In the genomic region with DNA sequence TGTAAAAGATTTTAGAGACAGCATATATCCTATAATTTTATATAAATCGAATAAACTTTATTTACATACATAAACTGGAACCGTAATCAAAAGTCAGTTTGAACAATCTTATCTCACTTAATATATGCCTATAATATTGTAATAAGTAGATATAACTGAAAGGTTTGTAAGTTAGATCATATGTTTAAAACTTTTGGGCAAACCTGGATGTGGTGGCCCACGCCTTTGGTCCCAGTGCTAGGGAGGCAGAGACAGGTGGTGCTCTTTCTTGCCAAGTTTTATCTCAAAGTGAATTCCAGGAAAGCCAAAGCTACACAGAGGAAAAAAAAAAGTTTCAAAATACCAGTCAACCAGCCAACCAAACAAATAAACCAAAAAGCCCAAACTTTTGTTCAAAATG, we compare ENCODE assay signal across 16 mouse cellular contexts. TPM values are rescaled to one million over a fixed set of nuclear protein-coding genes. Genes with fewer than 3 reads are reported as not detected.
"Had no signal": no experiment of that assay in that cellular context is flagged by ENCODE, and none has a peak within 500 bp of the region (broad histone marks: within the 10 kb centered on the region; RNA-seq: fewer than 3 reads in every experiment).

No protein-coding gene starts in this region.

- H3K36me3 ChIP-seq: liver, embryonic 13.5 days; liver, embryonic 15.5 days; lung, embryonic 15.5 days; midbrain, embryonic 13.5 days; midbrain, embryonic 15.5 days; neural tube, embryonic 12.5 days had no signal

- H3K27ac ChIP-seq: liver, embryonic 13.5 days; liver, embryonic 15.5 days; macrophage; midbrain, embryonic 13.5 days; midbrain, embryonic 15.5 days; neural tube, embryonic 12.5 days had no signal

- ATAC-seq: liver, postnatal 0 days; midbrain, embryonic 13.5 days; midbrain, embryonic 15.5 days had no signal

- H3K4me1 ChIP-seq: liver, embryonic 13.5 days; liver, embryonic 15.5 days; midbrain, embryonic 13.5 days; midbrain, embryonic 15.5 days; neural tube, embryonic 12.5 days had no signal

- H3K9ac ChIP-seq: liver, embryonic 13.5 days; liver, embryonic 15.5 days; liver, postnatal 0 days; lung, embryonic 15.5 days; midbrain, embryonic 13.5 days; midbrain, embryonic 15.5 days; neural tube, embryonic 12.5 days had no signal

- DNase-seq: liver, embryonic 13.5 days; liver, postnatal 0 days; lung, postnatal 10 days; right cerebral cortex, postnatal 14 days; thymus, adult 18-20 months; thymus, postnatal 14 days; thymus, postnatal 36 days had no signal

- H3K9me3 ChIP-seq: liver, embryonic 13.5 days; liver, embryonic 15.5 days; lung, embryonic 15.5 days; megakaryocyte, embryonic 14.5 days; midbrain, embryonic 13.5 days; midbrain, embryonic 15.5 days; neural tube, embryonic 12.5 days had no signal

- H3K4me2 ChIP-seq: liver, embryonic 13.5 days; liver, embryonic 15.5 days; lung, embryonic 15.5 days; midbrain, embryonic 11.5 days; midbrain, embryonic 13.5 days; midbrain, embryonic 15.5 days; neural tube, embryonic 12.5 days had no signal

- H3K4me3 ChIP-seq: liver, embryonic 13.5 days; liver, embryonic 15.5 days; lung, embryonic 15.5 days; megakaryocyte, embryonic 14.5 days; midbrain, embryonic 13.5 days; midbrain, embryonic 15.5 days; neural tube, embryonic 12.5 days had no signal

- H3K27me3 ChIP-seq: liver, embryonic 13.5 days; liver, embryonic 15.5 days; lung, embryonic 15.5 days; megakaryocyte, embryonic 14.5 days; midbrain, embryonic 13.5 days; midbrain, embryonic 15.5 days; neural tube, embryonic 12.5 days had no signal

RNA-seq across cellular contexts. Expression of a gene that starts 15.0 kb away (rescaled TPM):
- total RNA-seq: megakaryocyte progenitor cell, adult 5-6 weeks had no signal
